Comparison of ENCODE assay signal across 25 mouse cellular contexts in the genomic region with DNA sequence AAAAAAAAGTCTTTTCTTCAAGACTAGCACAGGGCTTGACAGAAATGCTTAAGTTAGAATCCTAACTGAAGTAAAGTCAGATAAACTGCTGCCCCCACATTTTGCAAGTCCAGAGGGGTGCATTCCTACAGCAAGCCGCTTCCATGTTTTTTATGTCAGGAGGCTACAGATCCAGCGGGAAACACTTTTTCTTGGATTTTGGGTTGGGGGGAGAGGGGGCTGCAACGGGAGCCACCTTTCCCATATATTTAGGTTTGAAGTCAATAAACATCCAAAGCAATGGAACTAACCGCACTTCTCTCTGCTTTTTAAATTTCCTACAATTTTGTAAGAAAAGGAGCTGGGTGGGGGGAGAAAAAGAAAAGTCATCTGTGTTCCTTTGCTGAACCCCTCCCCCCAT. TPM values are rescaled to one million over a fixed set of nuclear protein-coding genes. Genes with fewer than 3 reads are reported as not detected.
A peak's percentile ranks its signal among the peaks of the same experiment; 100 is the strongest.
DNase-seq lines count a peak whose midpoint lies in the region; ATAC-seq and TF ChIP-seq lines count a peak whose summit lies in the region.
"Had no signal": no experiment of that assay in that cellular context is flagged by ENCODE, and none has a peak within 500 bp of the region (broad histone marks: within the 10 kb centered on the region; RNA-seq: fewer than 3 reads in every experiment).

No protein-coding gene starts in this region.

- no peak for TF ChIP-seq CTCF in kidney, adult 2 months (conservative IDR thresholded peaks at IDR 0.05; ENCODE audit: insufficient read depth, insufficient read length, low read depth, low read length)

- no peak for ATAC-seq in forebrain, embryonic 11.5 days (replicated peaks; ENCODE audit: low FRiP score)
- ATAC-seq in hindbrain, embryonic 14.5 days (ENCODE audit: low FRiP score): no peak
- ATAC-seq in midbrain, embryonic 14.5 days (ENCODE audit: low FRiP score, low TSS enrichment): no peak
- ATAC-seq: intestine, embryonic 15.5 days had no signal

- H3K4me2 ChIP-seq in forebrain, embryonic 11.5 days (ENCODE audit: low read depth, low read length, severe bottlenecking): peak overlapping the region; percentile 79
- H3K4me2 ChIP-seq in hindbrain, embryonic 14.5 days (replicated peaks): peak overlapping the region; percentile 12; the same call in 1 of the 2 replicates
- H3K4me2 ChIP-seq in midbrain, embryonic 14.5 days (ENCODE audit: low read length): peak overlapping the region; percentile 86
- H3K4me2 ChIP-seq: intestine, embryonic 15.5 days; limb, embryonic 12.5 days; liver, embryonic 13.5 days had no signal

- H3K27ac ChIP-seq in forebrain, embryonic 11.5 days (ENCODE audit: low read depth, low read length): peak overlapping the region; percentile 14; the same call in 1 of the 2 replicates
- H3K27ac ChIP-seq in hindbrain, embryonic 14.5 days: no peak overlapping the region
- peak overlapping the region; percentile 91 for H3K27ac ChIP-seq in midbrain, embryonic 14.5 days (replicated peaks; ENCODE audit: low read depth, low read length)
- no peak overlapping the region for H3K27ac ChIP-seq in kidney, adult 2 months (ENCODE audit: insufficient read depth, low read depth, low read length)
- H3K27ac ChIP-seq: heart, embryonic 10.5 days; intestine, embryonic 15.5 days; kidney, postnatal 0 days; layer of hippocampus, adult 2 months; left cerebral cortex, adult 2 months; limb, embryonic 12.5 days; liver, embryonic 13.5 days had no signal

- peaks cover 26% of the 10 kb centered on the region; the same call in 1 of the 2 replicates for H3K4me1 ChIP-seq in forebrain, embryonic 11.5 days (replicated peaks; ENCODE audit: control insufficient read depth, insufficient read depth, low read length)
- H3K4me1 ChIP-seq in hindbrain, embryonic 14.5 days (replicated peaks; ENCODE audit: control insufficient read depth, insufficient read depth, low read length): no peaks in the 10 kb centered on the region
- peaks cover 13% of the 10 kb centered on the region; the same call in 1 of the 2 replicates for H3K4me1 ChIP-seq in midbrain, embryonic 14.5 days (ENCODE audit: control insufficient read depth, insufficient read depth, low read length)
- peaks cover 9% of the 10 kb centered on the region for H3K4me1 ChIP-seq in kidney, adult 2 months (ENCODE audit: control insufficient read depth, insufficient read depth, low read length)
- H3K4me1 ChIP-seq: intestine, embryonic 15.5 days had no signal

- WGBS in forebrain, embryonic 11.5 days: 0% methylated on average over 4 of the region's 4 CpGs
- WGBS in hindbrain, embryonic 14.5 days: under 1% methylated on average over 4 of the region's 4 CpGs
- 3% methylated on average over 4 of the region's 4 CpGs for WGBS in midbrain, embryonic 14.5 days
- WGBS in kidney, adult 2 months: 7% methylated on average over 4 of the region's 4 CpGs

- DNase-seq in embryo, embryonic 9.5 days (ENCODE audit: extremely low spot score): peak; percentile 46
- no peak for DNase-seq in forebrain, embryonic 11.5 days (ENCODE audit: low spot score)
- DNase-seq in hindbrain, embryonic 14.5 days (ENCODE audit: low spot score): no peak
- peak; percentile 51 for DNase-seq in midbrain, embryonic 14.5 days
- no peak for DNase-seq in kidney, adult 2 months
- DNase-seq in layer of hippocampus, adult 8-10 months (ENCODE audit: low spot score in 2 of 2): no peak
- no peak for DNase-seq in adrenal gland, postnatal 25 days
- DNase-seq: adrenal gland, postnatal 14 days; cerebellum, adult 9-10 months; gastrocnemius, postnatal 36 days; heart, postnatal 10 days; liver, embryonic 13.5 days; thymus, postnatal 36 days had no signal

- no peaks in the 10 kb centered on the region for H3K36me3 ChIP-seq in forebrain, embryonic 11.5 days (ENCODE audit: control insufficient read depth, insufficient read depth, low read length)
- H3K36me3 ChIP-seq in hindbrain, embryonic 14.5 days (replicated peaks; ENCODE audit: control insufficient read depth, insufficient read depth): no peaks in the 10 kb centered on the region
- H3K36me3 ChIP-seq in midbrain, embryonic 14.5 days (ENCODE audit: control insufficient read depth, insufficient read depth, low read length): peaks cover 19% of the 10 kb centered on the region
- H3K36me3 ChIP-seq in kidney, adult 2 months (ENCODE audit: control insufficient read depth, insufficient read depth, low read length): no peaks in the 10 kb centered on the region
- H3K36me3 ChIP-seq: G1E; heart, embryonic 10.5 days; intestine, embryonic 15.5 days; limb, embryonic 12.5 days; liver, embryonic 13.5 days had no signal

- no peak for TF ChIP-seq POLR2A in kidney, adult 2 months (IDR thresholded peaks at IDR 0.05; ENCODE audit: low read depth, low read length)

- H3K27me3 ChIP-seq in forebrain, embryonic 11.5 days (ENCODE audit: control insufficient read depth, insufficient read depth, low read length): peaks cover 38% of the 10 kb centered on the region
- peaks cover 99% of the 10 kb centered on the region for H3K27me3 ChIP-seq in hindbrain, embryonic 14.5 days (ENCODE audit: control insufficient read depth, insufficient read depth, low read length)
- H3K27me3 ChIP-seq in midbrain, embryonic 14.5 days (ENCODE audit: control insufficient read depth, insufficient read depth, low read length): peaks cover 24% of the 10 kb centered on the region
- H3K27me3 ChIP-seq in kidney, adult 2 months (replicated peaks; ENCODE audit: control insufficient read depth, insufficient read depth, low read length): peaks cover 26% of the 10 kb centered on the region

- H3K9ac ChIP-seq in forebrain, embryonic 11.5 days (ENCODE audit: low read length): peak overlapping the region; percentile 63
- no peak overlapping the region; the same call in 1 of the 2 replicates for H3K9ac ChIP-seq in hindbrain, embryonic 14.5 days
- peak overlapping the region; percentile 95 for H3K9ac ChIP-seq in midbrain, embryonic 14.5 days (replicated peaks; ENCODE audit: low read length)
- H3K9ac ChIP-seq: intestine, embryonic 15.5 days; limb, embryonic 12.5 days; liver, embryonic 13.5 days had no signal

- H3K4me3 ChIP-seq in forebrain, embryonic 11.5 days (ENCODE audit: low read depth, low read length): peak overlapping the region; percentile 64
- H3K4me3 ChIP-seq in hindbrain, embryonic 14.5 days (replicated peaks; ENCODE audit: low read length): peak overlapping the region; percentile 24
- H3K4me3 ChIP-seq in midbrain, embryonic 14.5 days (replicated peaks; ENCODE audit: low read depth, low read length): peak overlapping the region; percentile 58
- H3K4me3 ChIP-seq in kidney, adult 2 months (ENCODE audit: insufficient read depth, low read depth, low read length): no peak overlapping the region
- H3K4me3 ChIP-seq: heart, embryonic 10.5 days; intestine, embryonic 15.5 days; layer of hippocampus, adult 2 months; left cerebral cortex, adult 2 months; limb, embryonic 12.5 days; liver, embryonic 13.5 days; myocyte had no signal

- H3K9me3 ChIP-seq in forebrain, embryonic 11.5 days (ENCODE audit: control insufficient read depth, low read length): no peaks in the 10 kb centered on the region
- no peaks in the 10 kb centered on the region for H3K9me3 ChIP-seq in hindbrain, embryonic 14.5 days (ENCODE audit: control insufficient read depth, low read length)
- H3K9me3 ChIP-seq in midbrain, embryonic 14.5 days (ENCODE audit: control insufficient read depth, low read length): no peaks in the 10 kb centered on the region
- H3K9me3 ChIP-seq: G1E; heart, embryonic 10.5 days; intestine, embryonic 15.5 days; limb, embryonic 12.5 days; liver, embryonic 13.5 days had no signal

RNA-seq across cellular contexts. Expression of a gene that starts 10.1 kb away (rescaled TPM):
- 73.3 and 78.7 TPM in 2 replicates for polyA plus RNA-seq in forebrain, embryonic 11.5 days (2014; fragmentation: Nextera tagmentation; extraction: Ambion mirVana)
- polyA plus RNA-seq in hindbrain, embryonic 14.5 days (2014; fragmentation: Nextera tagmentation; extraction: Ambion mirVana): 18.5 and 20.3 TPM in 2 replicates
- 103 and 129 TPM in 2 replicates for polyA plus RNA-seq in midbrain, embryonic 14.5 days (2014; fragmentation: Nextera tagmentation; extraction: Ambion mirVana)
- not detected in 2 replicates for polyA plus RNA-seq in kidney, adult 2 months (2012; rRNA removed)
- 1 to 10 TPM in 3 of 4 experiments, under 1 TPM in 1; 0.63 to 1.6 (median 1.2) TPM for total RNA-seq in layer of hippocampus, adult 8-10 months (2022)
- total RNA-seq in adrenal gland, postnatal 25 days (2021): not detected in 2 replicates
- total RNA-seq: adrenal gland, postnatal 14 days; gastrocnemius, postnatal 36 days; heart, postnatal 10 days; megakaryocyte, adult 5-6 weeks; neutrophil, adult 5-6 weeks had no signal
- polyA plus RNA-seq: G1E; kidney, postnatal 0 days; limb, embryonic 12.5 days; liver, embryonic 13.5 days; lung, embryonic 16.5 days; myocyte; testis, adult 2 months had no signal

Comparison
In these comparisons a context has a peak if more than half of its experiments do, and no peak if none do; other contexts are left out.
1. DNase-seq: peak in embryo, embryonic 9.5 days (single experiment) and midbrain, embryonic 14.5 days (single experiment); none in forebrain, embryonic 11.5 days (single experiment), hindbrain, embryonic 14.5 days (single experiment), kidney, adult 2 months (single experiment), layer of hippocampus, adult 8-10 months (0 of 2) and adrenal gland, postnatal 25 days (single experiment).
2. H3K27ac ChIP-seq: peak in forebrain, embryonic 11.5 days (single experiment) and midbrain, embryonic 14.5 days (single experiment); none in hindbrain, embryonic 14.5 days (single experiment) and kidney, adult 2 months (single experiment).
3. H3K4me2 ChIP-seq: peak in every context shown above with its lines; median percentile 86 in midbrain, embryonic 14.5 days; 79 in forebrain, embryonic 11.5 days; 12 in hindbrain, embryonic 14.5 days.
4. RNA of a gene that starts 10.1 kb away (polyA plus RNA-seq): 103 to 129 TPM in midbrain, embryonic 14.5 days, 73.3 to 78.7 TPM in forebrain, embryonic 11.5 days and 18.5 to 20.3 TPM in hindbrain, embryonic 14.5 days; not detected in kidney, adult 2 months; every median in the first group is over 10 times any median in the second.